Mouse (Mus musculus): ENCODE data around the gene Akap2. TPM values are rescaled to one million over a fixed set of nuclear protein-coding genes. Genes with fewer than 3 reads are reported as not detected.

The Akap2 gene
- polyA plus RNA-seq, 2 experiments = 0.76 to 1.5 TPM

DNA sequence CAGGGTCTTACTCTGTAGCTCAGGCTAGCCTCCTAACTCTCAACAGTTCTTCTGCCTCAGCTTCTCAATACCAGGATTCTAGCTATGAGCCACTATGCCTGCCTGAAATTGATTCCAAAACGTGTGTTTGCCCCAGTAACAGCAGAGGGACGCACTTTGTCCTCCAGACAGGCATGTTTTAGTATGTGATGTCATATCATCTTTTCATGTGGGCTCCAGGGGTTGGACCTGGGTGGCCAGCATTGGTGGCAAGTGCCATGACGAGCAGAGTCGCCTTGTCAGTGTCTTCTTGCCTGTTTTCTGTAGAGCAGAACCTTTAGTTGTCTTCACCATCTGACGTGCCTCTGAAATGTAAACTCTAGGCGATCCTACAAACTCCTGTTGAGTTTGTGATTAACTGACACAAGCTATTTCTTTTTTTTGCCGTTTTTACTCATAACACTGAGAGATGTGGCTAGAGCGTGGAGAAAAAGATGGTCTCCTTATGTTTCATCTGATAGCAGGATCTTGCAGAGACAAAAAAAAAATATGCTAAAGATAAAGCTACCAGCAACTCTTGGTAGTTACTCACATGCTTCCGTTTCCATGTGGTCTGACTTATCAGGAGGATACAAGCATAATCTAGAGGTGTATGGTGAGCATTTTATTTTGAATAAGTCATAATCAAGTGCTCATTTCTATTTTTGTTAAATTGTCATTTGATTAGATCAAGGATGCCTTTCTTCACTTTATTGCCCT, 80.3 kb downstream of the Akap2 start:
- peak; percentile 48; the same call in 1 of the 2 replicates for ATAC-seq (ENCODE audit: insufficient read depth)
- peaks cover 24 to 35% of the 10 kb centered on the region in 2 experiments for H3K4me1 ChIP-seq (replicated peaks; ENCODE audit: control insufficient read depth in 2 of 2, insufficient read depth in 2 of 2, low read length in 1 of 2)

DNA sequence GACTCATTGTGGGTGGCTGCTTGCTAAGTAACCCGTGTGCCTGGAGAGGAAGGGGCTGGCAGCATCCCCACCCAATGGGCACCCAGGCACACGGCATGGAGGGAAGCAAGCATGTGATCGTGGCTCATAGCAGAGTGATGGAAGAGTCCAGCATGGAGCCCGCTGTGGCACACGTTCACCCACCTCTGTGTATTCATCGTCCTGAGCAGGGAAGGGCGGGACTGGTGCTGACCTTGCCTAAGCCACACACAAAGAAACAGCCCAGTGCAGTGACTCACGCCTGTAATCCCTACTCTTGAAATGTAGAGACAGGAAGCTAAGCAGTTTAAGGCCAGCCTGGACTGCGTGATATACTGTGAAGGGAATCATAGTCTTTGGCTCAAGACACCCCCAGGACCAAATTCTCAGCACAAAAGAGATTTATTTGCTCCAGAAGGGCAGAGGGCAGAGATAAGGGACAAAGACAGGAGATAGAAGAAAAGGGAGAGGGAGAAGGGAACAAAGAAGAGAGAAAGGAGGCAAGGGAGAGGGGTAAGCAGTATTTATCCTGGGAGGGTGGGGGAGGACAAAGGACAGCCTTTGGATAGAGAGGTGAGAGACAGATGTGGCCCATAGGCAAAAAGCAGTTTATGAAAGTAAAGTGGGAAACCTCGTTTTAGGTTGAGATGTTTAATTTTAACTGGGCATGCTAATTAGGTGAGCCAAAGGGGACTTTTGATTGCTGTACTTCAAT, 81.0 kb downstream of the Akap2 start:
- Histone ChIP-seq H3K36me3 (replicated peaks; ENCODE audit: control insufficient read depth, insufficient read depth, low read depth) (no peaks in the 10 kb centered on the region), H3K4me2 (ENCODE audit: low read depth) (peak overlapping the region; percentile 54), H3K4me3 (ENCODE audit: insufficient read depth in 1 of 2, low read depth in 2 of 2, low read length in 2 of 2) (no peak overlapping the region), H3K9me3 (ENCODE audit: control insufficient read depth, low read length) (no peaks in the 10 kb centered on the region), H3K27ac (peak overlapping the region; percentile 37), H3K9ac (replicated peaks) (no peak overlapping the region; the same call in 1 of the 2 replicates), H3K27me3 (ENCODE audit: control insufficient read depth, insufficient read depth, low read length) (no peaks in the 10 kb centered on the region), H3K4me1 (replicated peaks; ENCODE audit: control insufficient read depth in 2 of 2, insufficient read depth in 2 of 2, low read length in 1 of 2) (peaks cover 24 to 35% of the 10 kb centered on the region in 2 experiments)
- ATAC-seq (ENCODE audit: insufficient read depth) = peak; percentile 52
- WGBS (ENCODE audit: insufficient replicate concordance) = 9% methylated on average over 10 of the region's 10 CpGs
- TF ChIP-seq EP300 (IDR thresholded peaks at IDR 0.05; ENCODE audit: low read depth) (no peak), CTCF (IDR thresholded peaks at IDR 0.05; ENCODE audit: low read depth) (no peak)
- no peak for DNase-seq (ENCODE audit: low read depth in 3 of 3, low spot score in 3 of 3)

More for the DNA sequence above, 80.3 kb downstream of the Akap2 start:
- TF ChIP-seq EP300 (IDR thresholded peaks at IDR 0.05; ENCODE audit: low read depth) = peak; percentile 35; the same call in 1 of the 2 replicates
- TF ChIP-seq CTCF (IDR thresholded peaks at IDR 0.05; ENCODE audit: low read depth) = no peak
- no peaks in the 10 kb centered on the region for H3K36me3 ChIP-seq (replicated peaks; ENCODE audit: control insufficient read depth, insufficient read depth, low read depth)
- H3K27ac ChIP-seq = no peak overlapping the region
- H3K4me3 ChIP-seq (ENCODE audit: insufficient read depth in 1 of 2, low read depth in 2 of 2, low read length in 2 of 2) = no peak overlapping the region
- H3K9me3 ChIP-seq (ENCODE audit: control insufficient read depth, low read length) = no peaks in the 10 kb centered on the region
- peak in 1 of 3 experiments; percentile 30 for DNase-seq (ENCODE audit: low read depth in 3 of 3, low spot score in 3 of 3)
- H3K27me3 ChIP-seq (ENCODE audit: control insufficient read depth, insufficient read depth, low read length) = no peaks in the 10 kb centered on the region
- no peak overlapping the region for H3K9ac ChIP-seq (replicated peaks)
- 20% methylated on average over 9 of the region's 9 CpGs for WGBS (ENCODE audit: insufficient replicate concordance)
- H3K4me2 ChIP-seq (ENCODE audit: low read depth) = peak overlapping the region; percentile 54

DNA sequence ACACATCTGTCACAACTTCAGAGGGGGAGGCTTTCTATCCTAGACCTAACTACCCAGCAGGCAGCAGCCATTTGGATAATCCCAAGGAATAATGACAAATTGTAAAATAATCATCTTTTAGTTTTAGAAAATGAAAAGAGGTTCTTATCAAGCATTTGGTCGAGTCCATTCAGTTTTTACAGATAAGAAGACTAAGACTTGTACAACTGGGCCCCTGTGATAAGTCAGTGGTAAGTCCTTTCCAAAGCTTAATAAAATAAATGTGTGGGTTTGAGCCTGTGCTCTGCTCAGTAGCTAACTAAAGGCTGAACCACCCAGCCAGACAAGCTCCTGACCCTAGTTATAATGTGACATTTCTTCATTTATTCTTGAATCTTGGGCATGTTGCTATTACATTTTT, 81.8 kb downstream of the Akap2 start:
- peak in 2 of 3 experiments; percentile 31 to 42 for DNase-seq (ENCODE audit: low read depth in 3 of 3, low spot score in 3 of 3)
- Histone ChIP-seq H3K9me3 (ENCODE audit: control insufficient read depth, low read length) (no peaks in the 10 kb centered on the region), H3K4me2 (ENCODE audit: low read depth) (peak overlapping the region; percentile 54), H3K27me3 (ENCODE audit: control insufficient read depth, insufficient read depth, low read length) (no peaks in the 10 kb centered on the region), H3K4me3 (ENCODE audit: insufficient read depth in 1 of 2, low read depth in 2 of 2, low read length in 2 of 2) (no peak overlapping the region), H3K9ac (replicated peaks) (no peak overlapping the region), H3K27ac (peak overlapping the region; percentile 28; the same call in 1 of the 2 replicates), H3K36me3 (replicated peaks; ENCODE audit: control insufficient read depth, insufficient read depth, low read depth) (no peaks in the 10 kb centered on the region), H3K4me1 (replicated peaks; ENCODE audit: control insufficient read depth in 2 of 2, insufficient read depth in 2 of 2, low read length in 1 of 2) (peaks cover 19 to 28% of the 10 kb centered on the region in 2 experiments)
- peak; percentile 74 for ATAC-seq (ENCODE audit: insufficient read depth)
- TF ChIP-seq EP300 (IDR thresholded peaks at IDR 0.05; ENCODE audit: low read depth) (peak; percentile 59; the same call in 1 of the 2 replicates), CTCF (IDR thresholded peaks at IDR 0.05; ENCODE audit: low read depth) (no peak)
- 8% methylated on average over 1 of the region's 1 CpGs for WGBS (ENCODE audit: insufficient replicate concordance)

DNA sequence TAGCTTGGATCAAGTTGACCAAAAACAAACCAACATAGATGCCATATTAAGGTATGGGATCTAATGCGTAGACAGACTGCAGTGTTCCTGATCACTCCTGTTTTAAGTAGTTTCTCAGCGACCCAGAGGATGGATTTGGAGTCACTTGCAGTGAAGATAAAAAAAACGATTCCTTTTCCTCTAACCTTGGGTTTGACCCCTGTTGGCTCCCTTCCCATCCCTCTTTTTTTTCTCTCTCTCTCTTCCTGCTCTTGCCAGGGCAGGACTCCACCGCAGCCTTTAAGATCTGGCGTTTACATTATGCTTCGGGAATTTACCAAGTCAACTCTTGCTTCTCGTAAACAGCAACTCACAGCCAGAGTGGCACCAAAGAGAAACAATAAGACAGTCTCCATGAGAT, 83.8 kb downstream of the Akap2 start:
- Histone ChIP-seq H3K4me3 (ENCODE audit: insufficient read depth in 1 of 2, low read depth in 2 of 2, low read length in 2 of 2) (no peak overlapping the region), H3K27me3 (ENCODE audit: control insufficient read depth, insufficient read depth, low read length) (no peaks in the 10 kb centered on the region), H3K36me3 (replicated peaks; ENCODE audit: control insufficient read depth, insufficient read depth, low read depth) (no peaks in the 10 kb centered on the region), H3K4me2 (ENCODE audit: low read depth) (no peak overlapping the region), H3K9ac (replicated peaks) (no peak overlapping the region), H3K27ac (no peak overlapping the region), H3K4me1 (replicated peaks; ENCODE audit: control insufficient read depth in 2 of 2, insufficient read depth in 2 of 2, low read length in 1 of 2) (peaks cover 16 to 24% of the 10 kb centered on the region in 2 experiments), H3K9me3 (ENCODE audit: control insufficient read depth, low read length) (no peaks in the 10 kb centered on the region)
- TF ChIP-seq CTCF (IDR thresholded peaks at IDR 0.05; ENCODE audit: low read depth) = no peak
- TF ChIP-seq EP300 (IDR thresholded peaks at IDR 0.05; ENCODE audit: low read depth) = no peak
- no peak for DNase-seq (ENCODE audit: low read depth in 3 of 3, low spot score in 3 of 3)
- 64% methylated on average over 7 of the region's 7 CpGs for WGBS (ENCODE audit: insufficient replicate concordance)
- no peak for ATAC-seq (ENCODE audit: insufficient read depth)

DNA sequence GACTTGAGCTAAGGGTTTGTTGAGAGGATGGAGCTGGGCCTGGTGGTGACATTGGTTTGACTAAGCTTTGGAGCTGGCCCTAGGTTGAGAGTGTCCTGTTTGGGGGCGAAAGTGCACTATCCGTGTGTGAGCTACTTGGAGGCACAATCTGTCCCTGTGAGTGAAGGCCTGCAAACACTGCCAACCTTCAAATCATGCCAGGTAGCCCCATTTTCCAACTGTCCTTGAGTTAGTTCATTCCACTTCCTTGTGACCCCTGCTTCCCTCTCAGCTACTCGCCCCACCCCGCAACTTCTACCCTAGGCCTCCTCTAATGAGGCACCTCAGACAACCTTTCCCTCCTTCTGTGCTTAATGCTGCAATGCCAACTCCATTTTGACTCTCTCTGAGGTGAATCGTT, 84.5 kb downstream of the Akap2 start:
- Histone ChIP-seq H3K27me3 (ENCODE audit: control insufficient read depth, insufficient read depth, low read length) (no peaks in the 10 kb centered on the region), H3K4me1 (replicated peaks; ENCODE audit: control insufficient read depth in 2 of 2, insufficient read depth in 2 of 2, low read length in 1 of 2) (peaks cover 16 to 24% of the 10 kb centered on the region in 2 experiments), H3K4me2 (ENCODE audit: low read depth) (no peak overlapping the region), H3K27ac (no peak overlapping the region), H3K4me3 (ENCODE audit: insufficient read depth in 1 of 2, low read depth in 2 of 2, low read length in 2 of 2) (no peak overlapping the region), H3K9ac (replicated peaks) (no peak overlapping the region), H3K9me3 (ENCODE audit: control insufficient read depth, low read length) (no peaks in the 10 kb centered on the region), H3K36me3 (replicated peaks; ENCODE audit: control insufficient read depth, insufficient read depth, low read depth) (no peaks in the 10 kb centered on the region)
- no peak for DNase-seq (ENCODE audit: low read depth in 3 of 3, low spot score in 3 of 3)
- WGBS (ENCODE audit: insufficient replicate concordance) = 70% methylated on average over 5 of the region's 5 CpGs
- TF ChIP-seq CTCF (IDR thresholded peaks at IDR 0.05; ENCODE audit: low read depth) = no peak
- no peak for TF ChIP-seq EP300 (IDR thresholded peaks at IDR 0.05; ENCODE audit: low read depth)
- no peak for ATAC-seq (ENCODE audit: insufficient read depth)

Measured in liver, embryonic 14.5 days (tissue).